Mouse (Mus musculus): Measurements from ENCODE around the gene Gdf15.

Gene Gdf15

DNA sequence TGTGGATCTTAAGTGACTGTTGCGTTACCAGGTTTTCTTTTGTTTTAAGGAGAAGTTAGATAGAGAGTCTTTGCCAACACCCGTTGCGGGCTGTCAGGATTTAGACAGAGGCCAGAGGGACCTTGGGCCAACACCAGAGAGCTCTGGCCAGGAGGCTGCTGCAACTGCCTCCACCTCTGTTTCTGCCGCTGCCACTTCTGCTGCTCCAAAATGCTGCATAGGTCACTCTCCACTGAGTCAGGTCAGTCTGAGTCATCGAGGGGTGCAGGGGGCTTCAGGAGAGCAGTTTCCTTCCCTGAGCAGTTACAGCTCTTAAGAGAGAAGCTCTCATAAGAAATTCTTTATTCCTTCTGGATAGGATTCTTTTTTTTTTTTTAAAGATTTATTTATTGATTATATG, 5.2 kb downstream of the Gdf15 start:
- DNase-seq: no peak

- peak; percentile 29 for DNase-seq
These were observed 7.2 kb downstream of the Gdf15 start for GRCm38 (mm10) chr8:70625104-70625503.

- DNase-seq: no peak
These were observed 10.0 kb downstream of the Gdf15 start for GRCm38 (mm10) chr8:70622220-70622619.

DNA sequence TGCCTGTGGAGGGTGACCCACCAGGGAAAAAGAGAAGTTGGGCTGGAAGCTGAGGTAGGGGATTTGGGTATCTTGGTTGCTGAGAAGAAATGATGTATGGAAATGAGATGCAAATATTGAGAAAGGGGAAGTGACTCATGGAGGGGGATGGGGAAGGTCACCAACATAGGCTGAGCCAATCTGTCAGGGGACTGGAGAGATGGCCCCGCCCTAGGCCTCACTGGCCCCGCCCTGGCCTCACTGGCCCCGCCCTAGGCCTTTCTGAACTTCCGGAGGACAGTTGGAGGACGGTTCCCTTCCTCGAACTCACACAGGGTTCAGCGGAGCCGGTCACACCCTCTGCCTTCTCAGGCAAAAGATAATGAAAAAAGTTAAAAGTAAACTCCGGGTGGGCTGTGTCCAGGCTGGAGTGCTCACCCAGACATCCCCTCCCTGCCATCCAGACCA, 13.3 kb downstream of the Gdf15 start:
- DNase-seq: peak; percentile 14

GRCm38 (mm10) chr8:70617985-70618384, 14.3 kb downstream of the Gdf15 start:
- DNase-seq: no peak

DNA sequence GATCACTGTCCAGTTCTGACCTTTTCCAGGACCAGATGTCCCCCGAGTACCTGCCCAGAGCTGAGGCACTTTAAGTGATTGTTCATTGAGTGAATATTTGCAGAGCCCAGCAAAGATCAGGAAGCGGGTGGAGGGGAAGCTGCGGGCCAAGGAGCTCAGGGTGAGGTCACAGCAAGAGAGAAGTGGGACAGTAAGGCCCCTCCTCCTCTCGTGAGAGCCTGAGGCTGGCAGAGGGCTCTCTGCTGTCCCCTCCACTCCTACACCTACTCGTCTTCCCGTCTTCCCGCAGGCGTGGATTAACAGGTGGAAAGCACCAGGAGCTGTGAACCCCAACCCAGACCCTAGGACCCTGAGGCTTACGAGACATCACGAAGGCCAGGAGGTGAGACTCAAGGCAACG, 15.6 kb downstream of the Gdf15 start:
- no peak for DNase-seq

DNA sequence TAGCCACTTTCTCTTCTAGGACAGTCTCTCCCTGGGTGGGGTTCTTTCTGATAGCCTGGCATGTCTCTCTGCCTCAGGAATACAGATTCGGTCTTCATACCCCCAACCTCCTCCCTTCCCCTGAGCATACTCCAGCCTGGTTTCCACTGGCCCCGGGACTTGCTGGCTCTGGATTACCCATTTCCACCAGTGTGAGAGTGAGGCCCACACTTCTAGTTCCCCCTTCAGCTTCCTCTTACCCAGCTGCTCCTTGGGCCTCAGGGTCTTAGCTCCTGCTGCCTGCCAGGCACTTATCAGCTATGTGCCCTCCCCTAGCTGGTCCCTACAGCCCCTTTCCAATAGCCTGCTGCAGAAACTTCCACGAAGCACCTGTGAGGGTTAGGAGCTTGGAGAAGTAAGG, 16.4 kb downstream of the Gdf15 start, which contains the start of gene Lrrc25:
Lrrc25 (plus strand) TSS at position 262 of the 400 bp plus-strand sequence.
- no peak for DNase-seq

GRCm38 (mm10) chr8:70615281-70615680, 17.0 kb downstream of the Gdf15 start:
- no peak for DNase-seq

DNA sequence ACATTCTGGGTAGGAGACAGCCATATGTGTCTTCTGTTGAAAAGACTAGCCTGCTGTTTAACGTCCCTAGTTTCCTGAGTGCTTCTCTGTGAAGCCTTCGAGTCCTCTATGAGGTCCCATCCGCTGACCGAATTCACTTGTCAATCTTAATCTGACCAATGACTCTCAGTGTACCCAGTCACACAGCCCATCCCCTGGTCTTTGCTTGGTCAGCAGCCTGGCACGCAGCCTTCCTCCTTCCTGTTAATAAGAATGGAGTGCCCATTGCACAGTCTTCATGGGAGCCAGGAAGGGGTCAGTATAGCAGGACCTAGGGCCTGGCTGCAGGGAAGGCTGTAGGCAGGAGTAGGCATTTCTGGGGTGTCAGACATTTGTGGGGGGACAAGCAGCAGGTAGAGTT, 17.8 kb downstream of the Gdf15 start:
- DNase-seq: peak; percentile 16

- no peak for DNase-seq
These were observed 18.5 kb downstream of the Gdf15 start for GRCm38 (mm10) chr8:70613763-70614162.

DNA sequence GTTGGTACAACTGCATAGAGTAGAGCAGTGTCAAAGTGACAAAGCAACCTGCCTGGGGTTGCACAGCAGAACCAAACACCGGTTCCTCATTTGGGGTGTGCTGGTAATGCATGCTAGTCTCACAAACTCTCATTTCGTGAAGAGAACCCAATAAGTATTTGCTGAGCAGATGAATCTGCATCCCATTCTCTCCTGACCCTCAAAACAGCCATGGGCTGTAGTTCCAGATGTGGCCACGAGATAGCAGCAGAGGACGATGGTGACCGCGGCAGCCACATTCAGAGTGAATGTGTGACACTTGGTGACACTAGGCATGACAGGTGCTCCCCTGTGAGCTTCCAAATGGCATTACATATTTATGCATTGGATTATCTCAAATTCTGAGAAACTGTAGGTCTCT, 20.4 kb downstream of the Gdf15 start:
- DNase-seq: peak; percentile 84

- peak; percentile 70 for DNase-seq
These were observed 21.2 kb downstream of the Gdf15 start for GRCm38 (mm10) chr8:70610796-70611771.

DNA sequence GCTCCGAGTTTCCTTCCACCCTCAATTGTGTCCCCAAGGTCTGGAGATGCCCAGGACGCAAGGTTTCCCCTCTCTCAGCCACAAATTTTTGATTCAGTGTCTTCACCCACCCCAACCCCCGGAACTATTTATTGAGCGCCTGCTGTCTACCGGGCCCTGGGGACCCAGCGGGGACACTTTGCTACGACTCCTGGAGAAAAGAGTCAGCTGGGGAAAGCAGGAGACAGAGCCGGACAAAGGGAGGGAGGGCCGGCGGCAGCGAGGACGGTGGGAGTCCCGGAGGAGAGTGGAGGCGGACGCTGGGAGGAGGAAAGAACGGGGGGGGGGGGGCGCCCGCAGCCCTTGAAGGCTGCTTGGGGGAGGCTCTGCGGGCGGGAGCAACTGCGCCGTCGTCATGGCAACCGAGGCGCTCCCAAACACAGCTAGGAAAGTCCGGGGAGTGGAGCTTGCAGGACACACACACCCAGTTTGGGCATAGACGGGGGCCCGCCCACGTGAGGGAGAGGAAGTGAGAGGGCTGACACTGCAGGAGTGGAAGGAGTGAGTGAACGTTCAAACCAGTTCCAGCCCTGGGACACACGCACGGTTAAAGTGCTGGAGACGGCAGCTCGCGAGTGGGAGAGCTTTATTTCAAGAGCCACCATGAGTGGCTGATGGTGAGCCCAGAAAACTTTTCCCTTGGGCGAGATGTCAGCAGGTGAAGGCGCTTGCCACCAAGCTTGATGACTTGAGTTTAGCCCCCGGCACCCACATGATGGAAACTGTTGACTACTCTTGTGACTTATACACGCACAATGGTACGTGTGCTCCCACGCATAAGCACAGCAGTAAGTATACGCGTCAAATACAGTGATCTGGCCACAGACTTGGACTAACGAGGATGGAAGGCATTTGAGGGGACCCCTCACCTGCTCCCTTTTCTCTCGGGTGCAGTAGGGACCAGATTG, 22.1 kb downstream of the Gdf15 start:
- peak; percentile 67 for DNase-seq

- DNase-seq: no peak
These were observed 22.8 kb downstream of the Gdf15 start for GRCm38 (mm10) chr8:70609368-70609848.

GRCm38 (mm10) chr8:70608749-70609367, 23.4 kb downstream of the Gdf15 start, which contains the start of gene Ssbp4:
Ssbp4 (minus strand) TSS chr8:70608872.
- peak; percentile 52 for DNase-seq

DNA sequence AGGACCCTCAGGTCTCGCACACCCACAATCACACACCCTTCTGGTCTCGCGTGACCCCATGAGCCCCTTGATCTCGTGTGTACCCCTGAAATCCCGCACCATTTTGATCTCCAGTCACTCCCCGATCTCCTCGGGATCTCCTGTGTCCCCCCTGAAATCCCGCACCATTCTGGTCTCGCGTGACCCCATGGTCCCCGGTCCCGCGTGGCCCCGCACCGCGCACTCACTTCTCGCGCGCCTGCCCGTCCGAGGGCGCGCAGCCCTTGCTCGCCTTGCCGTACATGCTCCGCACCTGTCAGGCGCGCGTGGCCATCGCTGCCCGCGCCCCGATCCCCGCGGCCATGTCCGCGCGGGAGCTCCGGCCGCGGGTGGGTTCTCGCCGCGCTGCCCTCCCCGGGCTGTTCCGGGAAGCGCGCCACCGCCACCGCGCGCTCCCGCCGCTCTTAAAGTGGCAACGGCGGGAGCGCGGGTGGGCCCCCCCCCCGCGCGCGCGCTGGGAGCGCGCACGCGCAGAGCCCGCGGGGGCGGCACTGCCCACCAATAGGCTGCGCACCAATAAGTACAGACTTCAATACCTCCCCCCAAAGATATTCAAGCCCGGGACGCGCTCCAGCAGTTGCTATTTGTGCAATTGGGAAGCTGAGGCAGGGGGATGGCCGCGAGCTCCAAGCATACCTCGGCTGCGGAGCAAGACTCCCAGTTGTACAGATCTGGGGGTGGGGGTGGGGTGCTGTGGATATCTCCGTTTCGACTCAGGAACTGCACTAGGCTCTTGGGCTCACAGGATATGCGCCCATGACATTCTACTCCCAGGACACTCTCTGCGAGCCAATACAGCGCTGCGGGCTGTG, 24.1 kb downstream of the Gdf15 start:
- peak; percentile 73 for DNase-seq

GRCm38 (mm10) chr8:70607603-70607897, 24.7 kb downstream of the Gdf15 start:
- peak; percentile 65 for DNase-seq

- DNase-seq: peak; percentile 44
These were observed 25.3 kb downstream of the Gdf15 start for GRCm38 (mm10) chr8:70606780-70607602.

GRCm38 (mm10) chr8:70605871-70606779, 26.1 kb downstream of the Gdf15 start:
- DNase-seq: peak; percentile 40

- DNase-seq: peak; percentile 24
These were observed 27.7 kb downstream of the Gdf15 start for GRCm38 (mm10) chr8:70604558-70604957.

Measured in cerebellum, adult 9-11 months (tissue).